Comparison of ENCODE assay signal across 8 mouse cellular contexts in the genomic region with DNA sequence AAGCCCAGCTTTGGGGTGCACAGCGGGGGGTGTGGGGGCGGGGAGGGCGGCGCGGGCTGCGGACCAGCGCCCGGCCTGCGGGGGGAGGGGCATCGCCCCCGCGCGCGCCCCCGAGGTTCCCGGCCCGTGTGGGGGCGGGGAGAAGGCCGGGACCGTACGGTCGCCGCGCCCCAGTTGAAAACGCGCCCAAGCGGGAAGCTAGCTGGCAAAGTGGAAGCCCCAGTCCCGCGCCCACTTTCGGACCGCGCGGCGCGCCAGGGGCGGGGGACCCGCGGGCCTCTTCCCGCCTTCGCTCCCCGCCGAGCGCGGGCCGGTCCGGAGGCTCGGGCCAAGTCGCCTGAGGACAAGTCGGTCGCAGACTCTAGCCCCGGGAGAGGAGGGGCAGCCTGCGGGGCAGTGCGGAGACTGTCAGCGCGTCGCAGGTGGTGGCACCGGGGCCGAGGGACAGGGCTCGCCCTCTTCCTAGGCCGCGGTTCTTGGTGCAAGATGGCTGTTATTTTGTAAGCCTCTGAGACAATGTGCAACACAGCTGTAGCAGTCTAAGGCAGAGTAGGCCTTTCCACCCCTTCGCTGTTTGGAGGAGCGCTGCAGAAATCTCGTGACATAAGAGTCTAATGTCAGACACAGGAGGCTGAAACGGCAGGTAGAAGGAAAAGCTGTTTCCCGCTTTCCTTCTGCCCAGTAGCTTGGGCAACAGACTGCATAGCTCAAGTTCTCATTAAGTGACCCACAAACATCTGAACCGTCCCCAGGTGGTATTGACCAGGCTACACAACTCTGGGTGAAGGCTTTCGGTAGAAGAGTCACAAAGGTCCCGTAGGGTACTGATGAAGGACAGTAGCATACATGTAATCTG. TPM values are rescaled to one million over a fixed set of nuclear protein-coding genes. Genes with fewer than 3 reads are reported as not detected.
DNase-seq lines count a peak whose midpoint lies in the region; ATAC-seq and TF ChIP-seq lines count a peak whose summit lies in the region.

A gene (minus strand): TSS at position 59 of the 856 bp plus-strand sequence.

- H3K36me3 ChIP-seq in forebrain, embryonic 11.5 days (ENCODE audit: control insufficient read depth, insufficient read depth, low read length), result peaks cover 3% of the 10 kb centered on the region; the same call in 1 of the 2 replicates
- H3K36me3 ChIP-seq in heart, postnatal 0 days (replicated peaks; ENCODE audit: control insufficient read depth, insufficient read depth, low read length), result peaks cover 13% of the 10 kb centered on the region
- H3K36me3 ChIP-seq in liver, embryonic 14.5 days (replicated peaks; ENCODE audit: control insufficient read depth, insufficient read depth, low read depth), result peaks cover 23% of the 10 kb centered on the region
- peaks cover 16% of the 10 kb centered on the region for H3K36me3 ChIP-seq in neural tube, embryonic 12.5 days
- peaks cover 17% of the 10 kb centered on the region for H3K36me3 ChIP-seq in thymus, adult 2 months (ENCODE audit: control insufficient read depth, insufficient read depth, low read length)

- H3K27me3 ChIP-seq in forebrain, embryonic 11.5 days (ENCODE audit: control insufficient read depth, insufficient read depth, low read length), result no peaks in the 10 kb centered on the region
- H3K27me3 ChIP-seq in heart, postnatal 0 days (ENCODE audit: control insufficient read depth, insufficient read depth, low read length), result no peaks in the 10 kb centered on the region
- no peaks in the 10 kb centered on the region for H3K27me3 ChIP-seq in liver, embryonic 14.5 days (ENCODE audit: control insufficient read depth, insufficient read depth, low read length)
- no peaks in the 10 kb centered on the region for H3K27me3 ChIP-seq in neural tube, embryonic 12.5 days (replicated peaks)
- H3K27me3 ChIP-seq in thymus, adult 2 months (ENCODE audit: control insufficient read depth, insufficient read depth, low read length), result no peaks in the 10 kb centered on the region

- peak within 1 kb of the TSS; percentile 99 for H3K4me3 ChIP-seq in bone marrow macrophage, adult 2 months (ENCODE audit: insufficient read depth, low read length)
- H3K4me3 ChIP-seq in forebrain, embryonic 11.5 days (ENCODE audit: low read depth, low read length), result peak within 1 kb of the TSS; percentile 97
- peak within 1 kb of the TSS; percentile 100 for H3K4me3 ChIP-seq in heart, postnatal 0 days (ENCODE audit: low read depth, low read length)
- peak within 1 kb of the TSS; percentile 96 to 97 for H3K4me3 ChIP-seq in liver, embryonic 14.5 days (ENCODE audit: insufficient read depth in 1 of 2, low read depth in 2 of 2, low read length in 2 of 2)
- H3K4me3 ChIP-seq in neural tube, embryonic 12.5 days, result peak within 1 kb of the TSS; percentile 91
- peak within 1 kb of the TSS; percentile 89 for H3K4me3 ChIP-seq in thymus, adult 2 months (ENCODE audit: control insufficient read depth, insufficient read depth, low read length)

- TF ChIP-seq POLR2A in bone marrow macrophage, adult 2 months (IDR thresholded peaks at IDR 0.05; ENCODE audit: borderline replicate concordance, low read depth, low read length), result no peak
- peak; percentile 61; the same call in 1 of the 2 replicates for TF ChIP-seq POLR2A in thymus, adult 2 months (IDR thresholded peaks at IDR 0.05; ENCODE audit: control insufficient read depth, extremely low read depth, insufficient read depth, low read length, poor library complexity)

- no peak for TF ChIP-seq CTCF in bone marrow macrophage, adult 2 months (IDR thresholded peaks at IDR 0.05; ENCODE audit: low read depth, low read length)
- no peak for TF ChIP-seq CTCF in heart, postnatal 0 days (IDR thresholded peaks at IDR 0.05; ENCODE audit: low read depth)
- TF ChIP-seq CTCF in liver, embryonic 14.5 days (IDR thresholded peaks at IDR 0.05; ENCODE audit: low read depth), result no peak
- peak; percentile 32; the same call in 1 of the 2 replicates for TF ChIP-seq CTCF in thymus, adult 2 months (IDR thresholded peaks at IDR 0.05; ENCODE audit: borderline replicate concordance, control insufficient read depth, extremely low read depth, insufficient read depth, low read length, poor library complexity)

- TF ChIP-seq EP300 in heart, postnatal 0 days (IDR thresholded peaks at IDR 0.05; ENCODE audit: low read depth), result no peak
- TF ChIP-seq EP300 in liver, embryonic 14.5 days (IDR thresholded peaks at IDR 0.05; ENCODE audit: low read depth), result no peak

- H3K9me3 ChIP-seq in forebrain, embryonic 11.5 days (ENCODE audit: control insufficient read depth, low read length), result no peaks in the 10 kb centered on the region
- H3K9me3 ChIP-seq in heart, postnatal 0 days (replicated peaks; ENCODE audit: control insufficient read depth, low read length), result no peaks in the 10 kb centered on the region
- H3K9me3 ChIP-seq in liver, embryonic 14.5 days (ENCODE audit: control insufficient read depth, low read length), result no peaks in the 10 kb centered on the region
- no peaks in the 10 kb centered on the region for H3K9me3 ChIP-seq in neural tube, embryonic 12.5 days

- 1% methylated on average over 54 of the region's 69 CpGs for WGBS in forebrain, embryonic 11.5 days
- WGBS in heart, postnatal 0 days, result 2% methylated on average over 64 of the region's 69 CpGs
- WGBS in liver, embryonic 14.5 days (ENCODE audit: insufficient replicate concordance), result 2% methylated on average over 64 of the region's 69 CpGs
- 2% methylated on average over 65 of the region's 69 CpGs for WGBS in neural tube, embryonic 12.5 days
- 3% methylated on average over 69 of the region's 69 CpGs for WGBS in thymus, adult 2 months

- H3K9ac ChIP-seq in forebrain, embryonic 11.5 days (ENCODE audit: low read length), result peak within 1 kb of the TSS; percentile 100
- H3K9ac ChIP-seq in heart, postnatal 0 days (replicated peaks; ENCODE audit: low read depth, low read length), result peak within 1 kb of the TSS; percentile 100
- peak within 1 kb of the TSS; percentile 100 for H3K9ac ChIP-seq in liver, embryonic 14.5 days (replicated peaks)
- peak within 1 kb of the TSS; percentile 99 for H3K9ac ChIP-seq in neural tube, embryonic 12.5 days

- peak within 1 kb of the TSS; percentile 96 for H3K27ac ChIP-seq in bone marrow macrophage, adult 2 months (ENCODE audit: insufficient read depth, low read depth, low read length)
- peak within 1 kb of the TSS; percentile 98 for H3K27ac ChIP-seq in forebrain, embryonic 11.5 days (ENCODE audit: low read depth, low read length)
- H3K27ac ChIP-seq in heart, postnatal 0 days (ENCODE audit: low read depth), result peak within 1 kb of the TSS; percentile 100
- H3K27ac ChIP-seq in liver, embryonic 14.5 days, result peak within 1 kb of the TSS; percentile 98
- peak within 1 kb of the TSS; percentile 99 for H3K27ac ChIP-seq in neural tube, embryonic 12.5 days
- peak within 1 kb of the TSS; percentile 93 for H3K27ac ChIP-seq in thymus, adult 2 months (ENCODE audit: control insufficient read depth, insufficient read depth, low read length)

- DNase-seq in forebrain, embryonic 11.5 days (ENCODE audit: low spot score), result no peak
- peak; percentile 48 for DNase-seq in heart, postnatal 0 days (ENCODE audit: low spot score)
- DNase-seq in kidney, postnatal 36 days, result peak; percentile 88 to 94
- DNase-seq in liver, embryonic 14.5 days (ENCODE audit: low read depth in 3 of 3, low spot score in 3 of 3), result peak in 2 of 3 experiments; percentile 67 to 69
- DNase-seq in thymus, adult 2 months, result no peak

- peak; percentile 25 for ATAC-seq in CD4-positive, CD25-positive, alpha-beta regulatory T cell, adult 4 months
- peak; percentile 84 for ATAC-seq in forebrain, embryonic 11.5 days (replicated peaks; ENCODE audit: low FRiP score)
- peak; percentile 64 for ATAC-seq in heart, postnatal 0 days (ENCODE audit: insufficient read depth, low read depth)
- peak; percentile 72 for ATAC-seq in liver, embryonic 14.5 days (ENCODE audit: insufficient read depth)
- ATAC-seq in neural tube, embryonic 12.5 days (ENCODE audit: low FRiP score, low read depth), result peak; percentile 74

- peaks cover 17% of the 10 kb centered on the region for H3K4me1 ChIP-seq in bone marrow macrophage, adult 2 months (ENCODE audit: control insufficient read depth, insufficient read depth, low read length)
- peaks cover 3% of the 10 kb centered on the region; the same call in 1 of the 2 replicates for H3K4me1 ChIP-seq in forebrain, embryonic 11.5 days (replicated peaks; ENCODE audit: control insufficient read depth, insufficient read depth, low read length)
- H3K4me1 ChIP-seq in heart, postnatal 0 days (ENCODE audit: control insufficient read depth, insufficient read depth), result peaks cover 11% of the 10 kb centered on the region
- peaks cover 40 to 54% of the 10 kb centered on the region in 2 experiments for H3K4me1 ChIP-seq in liver, embryonic 14.5 days (replicated peaks; ENCODE audit: control insufficient read depth in 2 of 2, insufficient read depth in 2 of 2, low read length in 1 of 2)
- H3K4me1 ChIP-seq in neural tube, embryonic 12.5 days, result peaks cover 31% of the 10 kb centered on the region
- H3K4me1 ChIP-seq in thymus, adult 2 months (replicated peaks; ENCODE audit: control insufficient read depth, insufficient read depth, low read length), result peaks cover 4% of the 10 kb centered on the region

- peak within 1 kb of the TSS; percentile 56 for H3K4me2 ChIP-seq in forebrain, embryonic 11.5 days (ENCODE audit: low read depth, low read length, severe bottlenecking)
- peak within 1 kb of the TSS; percentile 81 for H3K4me2 ChIP-seq in heart, postnatal 0 days (ENCODE audit: low read depth, low read length)
- peak within 1 kb of the TSS; percentile 76 for H3K4me2 ChIP-seq in liver, embryonic 14.5 days (ENCODE audit: low read depth)
- H3K4me2 ChIP-seq in neural tube, embryonic 12.5 days (replicated peaks), result peak within 1 kb of the TSS; percentile 77

RNA-seq across cellular contexts. Expression of the gene that starts here (rescaled TPM):
- 100 to 1,000 TPM; 579 to 648 TPM for polyA plus RNA-seq in CD4-positive, CD25-positive, alpha-beta regulatory T cell, adult 4 months (2017; shearing (Covaris generic))
- 1,000 and 1,015 TPM in 2 replicates for polyA plus RNA-seq in bone marrow macrophage, adult 2 months (2012; ENCODE audit: insufficient read depth, insufficient read length, missing spikeins)
- polyA plus RNA-seq in forebrain, embryonic 11.5 days (2014; fragmentation: Nextera tagmentation; extraction: Ambion mirVana), result 3,157 and 3,206 TPM in 2 replicates
- 1,123 and 1,337 TPM in 2 replicates for total RNA-seq in heart, postnatal 0 days (2014; rRNA removed; ENCODE audit: low replicate concordance)
- 1,661 and 1,734 TPM in 2 replicates for polyA plus RNA-seq in heart, postnatal 0 days (2015; fragmentation: Nextera tagmentation; extraction: Ambion mirVana)
- 529 and 1,021 TPM in 2 replicates for polyA plus RNA-seq in liver, embryonic 14.5 days (2012; rRNA removed)
- 2,262 and 2,378 TPM in 2 replicates for polyA plus RNA-seq in liver, embryonic 14.5 days (2014; fragmentation: Nextera tagmentation; extraction: Ambion mirVana)
- 3,506 and 3,654 TPM in 2 replicates for polyA plus RNA-seq in neural tube, embryonic 12.5 days (2016; fragmentation: Nextera tagmentation; extraction: Ambion mirVana)
- 750 and 796 TPM in 2 replicates for polyA plus RNA-seq in thymus, adult 2 months (2012; rRNA removed)

Comparison
In these comparisons a context has a peak if more than half of its experiments do, and no peak if none do; other contexts are left out.
1. ATAC-seq: peak in every context shown above with its lines; median percentile 84 in forebrain, embryonic 11.5 days; 74 in neural tube, embryonic 12.5 days; 72 in liver, embryonic 14.5 days; 64 in heart, postnatal 0 days; 25 in CD4-positive, CD25-positive, alpha-beta regulatory T cell, adult 4 months.
2. DNase-seq: peak in heart, postnatal 0 days (single experiment), kidney, postnatal 36 days (2 of 2) and liver, embryonic 14.5 days (2 of 3); none in forebrain, embryonic 11.5 days (single experiment) and thymus, adult 2 months (single experiment).
3. Peak in every context shown above with its lines, with median percentiles within 50 percentile points of each other: H3K27ac ChIP-seq, H3K4me3 ChIP-seq, H3K4me2 ChIP-seq and H3K9ac ChIP-seq.